Mouse (Mus musculus) heart, embryonic 14.5 days (tissue): Measurements from ENCODE around the gene Col9a3. TPM values are rescaled to one million over a fixed set of nuclear protein-coding genes. Genes with fewer than 3 reads are reported as not detected.

Experiments
- ATAC-seq: fragments of 200-750 bp; cut with Nextera tagmentation; 2 replicates; pipeline ENCODE4 v1.8.0; 2017; ENCODE audit warnings: low read depth, moderate TSS enrichment; ENCODE audit not compliant: insufficient number of reproducible peaks, insufficient read depth, low FRiP score
- H3K27ac ChIP-seq, 2 experiments: fragments of 200-500 bp in 1 of 2; fragments of 300-500 bp in 1 of 2; sonication (generic) in 1 of 2; replicated peaks in 1 of 2; 2 replicates each; pipeline ENCODE4 v1.5.1; 2012 to 2014; ENCODE audit warnings: low read depth in 2 of 2, low read length in 2 of 2, control low read depth in 1 of 2, mild to moderate bottlenecking in 1 of 2, mixed read lengths in 1 of 2; ENCODE audit not compliant: control insufficient read depth in 1 of 2, insufficient read depth in 1 of 2
- H3K27me3 ChIP-seq: fragments of 300-500 bp; sonication (generic); 2 replicates; pipeline ENCODE4 v1.6.1; 2014; ENCODE audit warnings: mild to moderate bottlenecking, low read length, control low read depth; ENCODE audit not compliant: control insufficient read depth, insufficient read depth
- H3K36me3 ChIP-seq: fragments of 300-500 bp; sonication (generic); 2 replicates; pipeline ENCODE4 v1.6.1; 2014; ENCODE audit warnings: mild to moderate bottlenecking, control low read depth, low read length, mixed read lengths; ENCODE audit not compliant: control insufficient read depth, insufficient read depth
- H3K4me1 ChIP-seq, 2 experiments: fragments of 200-500 bp in 1 of 2; fragments of 300-500 bp in 1 of 2; sonication (generic) in 1 of 2; 2 replicates each; pipeline ENCODE4 v1.6.1; 2012 to 2014; ENCODE audit warnings: low read length in 2 of 2, control low read depth in 1 of 2, mixed read lengths in 1 of 2; ENCODE audit not compliant: control insufficient read depth in 2 of 2, insufficient read depth in 2 of 2
- H3K4me2 ChIP-seq: fragments of 300-500 bp; sonication (generic); 2 replicates; pipeline ENCODE4 v1.6.1; 2014; ENCODE audit warnings: mild to moderate bottlenecking, low read length
- H3K4me3 ChIP-seq, 2 experiments: fragments of 200-500 bp in 1 of 2; fragments of 300-500 bp in 1 of 2; sonication (generic) in 1 of 2; 2 replicates each; pipeline ENCODE4 v1.5.1; 2012 to 2014; ENCODE audit warnings: low read length in 2 of 2, mild to moderate bottlenecking in 2 of 2, control low read depth in 1 of 2, low read depth in 1 of 2, moderate library complexity in 1 of 2; ENCODE audit not compliant: control insufficient read depth in 1 of 2, insufficient read depth in 1 of 2
- H3K9ac ChIP-seq: fragments of 300-500 bp; sonication (generic); 2 replicates; pipeline ENCODE4 v1.6.1; 2014; ENCODE audit warnings: mild to moderate bottlenecking, low read length
- H3K9me3 ChIP-seq: fragments of 300-500 bp; sonication (generic); 2 replicates; pipeline ENCODE4 v1.6.1; 2016; ENCODE audit warnings: low read length, control low read depth; ENCODE audit not compliant: control insufficient read depth
- WGBS: fragments of 180-500 bp; shearing (Covaris S2); extraction: QIAGEN DNeasy Blood & Tissue Kit; methylation state at CpG from one replicate; pipeline ENCODE4 v1.1.7; 2014; 5-methylcytosine and 5-hydroxymethylcytosine counted together
- polyA plus RNA-seq: library from polyadenylated mRNA; unstranded; fragments of >200 nt; fragmentation: Nextera tagmentation; extraction: Ambion mirVana; gene quantifications from 2 replicates; pipeline ENCODE4 v1.2.1, GENCODE M21; 2014

Col9a3 gene
- polyA plus RNA-seq, 1 experiment from 2014 or later: 12.2 TPM

DNA sequence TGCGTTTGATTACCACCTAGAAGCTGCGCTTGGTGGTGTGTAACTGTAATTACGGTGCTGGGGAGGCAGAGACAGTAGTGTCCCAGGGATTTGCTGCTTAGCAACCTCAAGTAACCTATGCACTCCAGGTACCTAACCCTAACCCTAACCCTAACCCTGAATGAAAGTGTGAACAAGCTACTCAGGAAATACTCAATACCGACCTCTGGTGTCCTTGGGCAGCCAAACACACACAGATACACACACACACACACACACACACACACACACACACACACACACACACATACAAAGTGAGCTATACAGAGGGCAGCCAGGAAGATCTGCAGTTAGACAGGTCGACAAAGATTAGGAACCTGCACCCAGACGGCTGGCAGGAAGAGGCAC lies 8.9 kb upstream of the Col9a3 start:
- Histone ChIP-seq H3K9me3 (no peaks in the 10 kb centered on the region), H3K27me3 (no peaks in the 10 kb centered on the region), H3K4me1 (peaks cover 10 to 13% of the 10 kb centered on the region in 2 experiments; a peak in 3 of 4 replicates), H3K4me2 (peak overlapping the region; percentile 76), H3K27ac (peak overlapping the region; percentile 40 to 92), H3K9ac (peak overlapping the region; percentile 91), H3K4me3 (peak overlapping the region; percentile 82 to 96), H3K36me3 (peaks cover 64% of the 10 kb centered on the region)
- 45% methylated on average over 6 of the region's 6 CpGs for WGBS
- peak; percentile 10 for ATAC-seq

- peak within 1 kb of the TSS; percentile 91 for H3K9ac ChIP-seq
- WGBS: under 1% methylated on average over 67 of the region's 67 CpGs
- no peaks in the 10 kb centered on the region for H3K9me3 ChIP-seq
- H3K27ac ChIP-seq: peak within 1 kb of the TSS; percentile 92 to 93
- peak within 1 kb of the TSS; percentile 76 for H3K4me2 ChIP-seq
- peaks cover 6 to 8% of the 10 kb centered on the region in 2 experiments; a peak in 3 of 4 replicates for H3K4me1 ChIP-seq
- peak within 1 kb of the TSS; percentile 82 to 96 for H3K4me3 ChIP-seq
- peak; percentile 91 for ATAC-seq
- H3K27me3 ChIP-seq: no peaks in the 10 kb centered on the region
- peaks cover 66% of the 10 kb centered on the region for H3K36me3 ChIP-seq
These were observed 8.3 kb upstream of the Col9a3 start, which contains the start of gene Ogfr for GRCm38 (mm10) chr2:180589123-180589831. Ogfr (plus strand) TSS chr2:180589245.

GRCm38 (mm10) chr2:180598157-180598705 lies 641 bp downstream of the Col9a3 start:
- WGBS: 2% methylated on average over 40 of the region's 41 CpGs
- H3K4me1 ChIP-seq: peaks cover 5 to 7% of the 10 kb centered on the region in 2 experiments; a peak in 1 of 4 replicates
- H3K9ac ChIP-seq: peak overlapping the region; percentile 36
- no peak for ATAC-seq
- peaks cover 26% of the 10 kb centered on the region for H3K36me3 ChIP-seq
- H3K4me3 ChIP-seq: peak overlapping the region; percentile 32 to 39
- H3K27ac ChIP-seq: no peak overlapping the region
- H3K9me3 ChIP-seq: no peaks in the 10 kb centered on the region
- peak overlapping the region; percentile 64 for H3K4me2 ChIP-seq
- peaks cover 42% of the 10 kb centered on the region for H3K27me3 ChIP-seq

DNA sequence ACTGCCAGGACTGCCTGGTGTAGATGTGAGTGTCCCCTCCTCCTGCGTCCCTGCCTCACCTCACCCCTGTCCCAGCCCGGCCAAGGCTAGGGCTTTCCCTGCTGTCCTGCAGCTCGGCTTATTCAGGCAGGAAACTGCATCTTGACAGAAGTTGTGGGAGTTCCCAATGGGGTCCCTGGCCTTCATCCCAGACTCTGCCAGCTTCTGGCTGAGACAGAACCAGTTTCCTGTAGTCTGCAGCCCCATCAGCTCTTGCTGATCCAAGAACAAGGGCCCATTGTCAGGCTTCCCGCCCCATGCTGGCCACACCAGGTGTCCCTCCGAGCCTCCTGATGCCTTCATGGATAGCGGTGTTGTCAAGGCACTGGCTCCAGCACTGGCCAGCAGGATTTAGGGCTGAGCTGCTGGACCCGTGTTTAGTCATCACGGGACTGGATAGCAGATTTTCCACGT lies 3.0 kb downstream of the Col9a3 start:
- Histone ChIP-seq H3K4me2 (no peak overlapping the region), H3K4me3 (no peak overlapping the region), H3K4me1 (peaks cover 5 to 14% of the 10 kb centered on the region in 2 experiments; a peak in 3 of 4 replicates), H3K27ac (peak overlapping the region; percentile 4 to 47; a peak in 2 of 4 replicates), H3K9ac (no peak overlapping the region), H3K27me3 (peaks cover 42% of the 10 kb centered on the region), H3K9me3 (no peaks in the 10 kb centered on the region), H3K36me3 (peaks cover 3% of the 10 kb centered on the region; the same call in 1 of the 2 replicates)
- WGBS: 19% methylated on average over 9 of the region's 9 CpGs
- ATAC-seq: no peak; the same call in 1 of the 2 replicates

GRCm38 (mm10) chr2:180604781-180605180 lies 7.2 kb downstream of the Col9a3 start:
- no peak overlapping the region for H3K4me3 ChIP-seq
- peaks cover 10% of the 10 kb centered on the region; the same call in 1 of the 2 replicates for H3K27me3 ChIP-seq
- H3K27ac ChIP-seq: no peak overlapping the region
- H3K4me2 ChIP-seq: no peak overlapping the region
- 48% methylated on average over 6 of the region's 6 CpGs for WGBS
- no peak overlapping the region for H3K9ac ChIP-seq
- ATAC-seq: no peak
- H3K9me3 ChIP-seq: no peaks in the 10 kb centered on the region
- H3K4me1 ChIP-seq: peaks cover 5 to 11% of the 10 kb centered on the region in 2 experiments; a peak in 3 of 4 replicates
- no peaks in the 10 kb centered on the region for H3K36me3 ChIP-seq

- Histone ChIP-seq H3K36me3 (no peaks in the 10 kb centered on the region), H3K9ac (no peak overlapping the region), H3K27ac (no peak overlapping the region), H3K4me2 (no peak overlapping the region), H3K4me1 (no peaks in the 10 kb centered on the region), H3K27me3 (0 out of 2 replicates have a peak, but pooled peaks cover 6% of the 10 kb centered on the region), H3K9me3 (no peaks in the 10 kb centered on the region), H3K4me3 (no peak overlapping the region)
- ATAC-seq: no peak
- 52% methylated on average over 4 of the region's 4 CpGs for WGBS
These were observed 12.7 kb downstream of the Col9a3 start for GRCm38 (mm10) chr2:180610283-180610682.

GRCm38 (mm10) chr2:180611882-180612281 lies 14.3 kb downstream of the Col9a3 start:
- H3K4me1 ChIP-seq: no peaks in the 10 kb centered on the region
- no peak overlapping the region for H3K27ac ChIP-seq
- ATAC-seq: no peak
- no peak overlapping the region for H3K9ac ChIP-seq
- no peak overlapping the region for H3K4me3 ChIP-seq
- no peaks in the 10 kb centered on the region for H3K9me3 ChIP-seq
- H3K36me3 ChIP-seq: no peaks in the 10 kb centered on the region
- no peak overlapping the region for H3K4me2 ChIP-seq
- 0 out of 2 replicates have a peak, but pooled peaks cover 6% of the 10 kb centered on the region for H3K27me3 ChIP-seq
- WGBS: 68% methylated on average over 2 of the region's 2 CpGs
